Mouse (Mus musculus): ENCODE data around the gene Kpna2. TPM values are rescaled to one million over a fixed set of nuclear protein-coding genes. Genes with fewer than 3 reads are reported as not detected.

The Kpna2 gene
- total RNA-seq, 1 experiment = 245 TPM

DNA sequence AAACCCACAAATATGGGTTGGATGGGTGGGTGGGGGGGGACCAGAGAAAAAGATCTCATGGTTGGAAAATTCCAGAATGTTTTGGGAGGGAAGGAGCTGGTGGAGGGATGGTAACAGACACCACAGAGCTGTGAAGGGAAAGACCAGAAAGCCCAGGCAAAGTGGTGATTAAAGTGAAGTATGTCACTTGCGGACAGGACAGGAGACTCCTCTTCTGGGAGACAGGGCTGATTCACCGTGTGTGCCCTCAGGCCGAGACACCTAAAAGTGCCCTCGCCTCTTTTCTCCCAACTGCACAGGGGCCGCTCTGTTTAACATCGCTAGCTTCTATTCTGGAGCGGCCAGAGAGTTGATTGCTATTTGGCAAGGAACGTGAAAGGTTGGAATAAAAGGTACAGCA is 44.8 kb downstream of the Kpna2 start:
- H3K4me3 ChIP-seq (ENCODE audit: insufficient read depth in 1 of 2, low read depth in 1 of 2, low read length in 2 of 2, poor library complexity in 1 of 2, severe bottlenecking in 1 of 2) = no peak overlapping the region
- no peak for TF ChIP-seq ZNF384 (IDR thresholded peaks at IDR 0.05; ENCODE audit: low read depth, low read length)
- TF ChIP-seq MAFK (IDR thresholded peaks at IDR 0.05; ENCODE audit: insufficient read depth, low read depth, low read length) = no peak
- TF ChIP-seq CHD2 (IDR thresholded peaks at IDR 0.05; ENCODE audit: low read depth, low read length) = no peak
- no peak for DNase-seq (ENCODE audit: low read depth, low spot score)
- peaks cover 0 to 4% of the 10 kb centered on the region in 2 experiments; a peak in 1 of 4 replicates for H3K4me1 ChIP-seq (ENCODE audit: control insufficient read depth in 2 of 2, insufficient read depth in 2 of 2, low read length in 2 of 2, poor library complexity in 1 of 2)
- H3K9ac ChIP-seq (ENCODE audit: insufficient read depth, low read depth, low read length, poor library complexity, severe bottlenecking) = no peak overlapping the region
- H3K27ac ChIP-seq (ENCODE audit: insufficient read depth, low read depth, low read length, poor library complexity, severe bottlenecking) = no peak overlapping the region
- no peaks in the 10 kb centered on the region for H3K36me3 ChIP-seq (ENCODE audit: control insufficient read depth, insufficient read depth, low read length, poor library complexity, severe bottlenecking)
- in situ Hi-C loops (cut with MboI; ENCODE audit: low sequenced_read_pairs in 2 of 2, unreplicated experiment in 2 of 2) = no loop called here
- no peaks in the 10 kb centered on the region for H3K9me3 ChIP-seq (ENCODE audit: control insufficient read depth, insufficient read depth, low read depth, low read length)

DNA sequence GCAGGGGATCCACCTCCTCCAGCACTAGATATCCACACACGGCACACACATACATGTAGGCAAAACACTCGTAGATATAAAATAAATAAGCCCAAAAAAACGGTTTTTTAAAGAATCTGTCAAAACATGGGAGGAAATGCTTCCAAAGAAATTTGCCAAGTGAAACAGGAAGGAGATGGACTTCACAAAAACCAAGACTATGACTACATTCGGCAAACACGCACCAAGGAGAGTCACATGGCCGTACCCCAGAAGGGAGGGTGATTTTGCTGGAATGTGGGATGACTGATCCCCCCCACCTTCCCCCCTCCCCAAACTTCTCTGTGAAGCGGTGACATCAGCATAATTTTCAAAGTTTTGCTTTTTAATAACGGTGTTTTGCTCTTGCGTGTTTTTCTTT is 45.2 kb downstream of the Kpna2 start:
- no peak overlapping the region for H3K9ac ChIP-seq (ENCODE audit: insufficient read depth, low read depth, low read length, poor library complexity, severe bottlenecking)
- no peak for TF ChIP-seq ZC3H11A (IDR thresholded peaks at IDR 0.05; ENCODE audit: borderline replicate concordance, low read depth, low read length)
- TF ChIP-seq ZNF384 (IDR thresholded peaks at IDR 0.05; ENCODE audit: low read depth, low read length) = no peak
- no peak for TF ChIP-seq CHD2 (IDR thresholded peaks at IDR 0.05; ENCODE audit: low read depth, low read length)
- no peak for TF ChIP-seq HCFC1 (IDR thresholded peaks at IDR 0.05; ENCODE audit: borderline replicate concordance, insufficient read depth, low read length)
- TF ChIP-seq MAFK (IDR thresholded peaks at IDR 0.05; ENCODE audit: insufficient read depth, low read depth, low read length) = no peak
- H3K36me3 ChIP-seq (ENCODE audit: control insufficient read depth, insufficient read depth, low read length, poor library complexity, severe bottlenecking) = no peaks in the 10 kb centered on the region
- no peak overlapping the region for H3K4me3 ChIP-seq (ENCODE audit: insufficient read depth in 1 of 2, low read depth in 1 of 2, low read length in 2 of 2, poor library complexity in 1 of 2, severe bottlenecking in 1 of 2)
- no peak overlapping the region for H3K27ac ChIP-seq (ENCODE audit: insufficient read depth, low read depth, low read length, poor library complexity, severe bottlenecking)
- H3K9me3 ChIP-seq (ENCODE audit: control insufficient read depth, insufficient read depth, low read depth, low read length) = no peaks in the 10 kb centered on the region
- H3K4me1 ChIP-seq (ENCODE audit: control insufficient read depth in 2 of 2, insufficient read depth in 2 of 2, low read length in 2 of 2, poor library complexity in 1 of 2) = peaks cover 0 to 4% of the 10 kb centered on the region in 2 experiments; a peak in 1 of 4 replicates
- no peak for DNase-seq (ENCODE audit: low read depth, low spot score)
- in situ Hi-C loops (cut with MboI; ENCODE audit: low sequenced_read_pairs in 2 of 2, unreplicated experiment in 2 of 2) = no loop called here

Other genes with a start within 250 kb of the Kpna2 start
- gene Pecam1, start 248.9 kb downstream of the Kpna2 start, total RNA-seq (2012; rRNA removed) = 83.9 and 117 TPM in 2 replicates
- gene Milr1, start 248.3 kb downstream of the Kpna2 start, total RNA-seq (2012; rRNA removed) = 0.58 TPM in 1 of 2 replicates, not detected in the other
- gene Polg2, start 220.0 kb downstream of the Kpna2 start, total RNA-seq (2012; rRNA removed) = 8.7 and 11.4 TPM in 2 replicates
- gene Ddx5, start 210.4 kb downstream of the Kpna2 start, total RNA-seq (2012; rRNA removed) = 300 and 403 TPM in 2 replicates
- 14.1 and 15.4 TPM in 2 replicates for gene Cep95, start 210.3 kb downstream of the Kpna2 start, total RNA-seq (2012; rRNA removed)
- 19.9 and 25.3 TPM in 2 replicates for gene Smurf2, start 78.8 kb downstream of the Kpna2 start, total RNA-seq (2012; rRNA removed)
- 3.6 and 5.7 TPM in 2 replicates for gene 1810010H24Rik, start 26.1 kb upstream of the Kpna2 start, total RNA-seq (2012; rRNA removed)
- 81.3 and 86.4 TPM in 2 replicates for gene Bptf, start 132.6 kb upstream of the Kpna2 start, total RNA-seq (2012; rRNA removed)
- gene Nol11, start 189.8 kb upstream of the Kpna2 start, total RNA-seq (2012; rRNA removed) = 77.0 and 90.4 TPM in 2 replicates

Measured in ES-E14 (cell line).